Mouse (Mus musculus) megakaryocyte-erythroid progenitor cell, adult 5-6 weeks (primary cell): ENCODE data around the gene Foxi3. TPM values are rescaled to one million over a fixed set of nuclear protein-coding genes. Genes with fewer than 3 reads are reported as not detected.

Experiments
- ATAC-seq: replicated peaks from 2 replicates; pipeline ENCODE4 v1.8.0; 2016; ENCODE audit warnings: mild to moderate bottlenecking, inconsistent platforms; ENCODE audit not compliant: severe bottlenecking, poor library complexity, low FRiP score, low TSS enrichment
- total RNA-seq, 2 experiments: library from RNA; stranded (forward) in 1 of 2; stranded (reverse) in 1 of 2; fragments of 200-1000, 215-1000 nt in 1 of 2; fragments of >200 nt in 1 of 2; fragmentation: Nextera tagmentation in 1 of 2; gene quantifications; 2 replicates each; pipeline ENCODE4 v1.2.3; 2014 to 2017

Foxi3 gene
- total RNA-seq (2014; fragmentation: Nextera tagmentation) (not detected in 2 replicates), total RNA-seq (2017) (not detected in 2 replicates)

DNA sequence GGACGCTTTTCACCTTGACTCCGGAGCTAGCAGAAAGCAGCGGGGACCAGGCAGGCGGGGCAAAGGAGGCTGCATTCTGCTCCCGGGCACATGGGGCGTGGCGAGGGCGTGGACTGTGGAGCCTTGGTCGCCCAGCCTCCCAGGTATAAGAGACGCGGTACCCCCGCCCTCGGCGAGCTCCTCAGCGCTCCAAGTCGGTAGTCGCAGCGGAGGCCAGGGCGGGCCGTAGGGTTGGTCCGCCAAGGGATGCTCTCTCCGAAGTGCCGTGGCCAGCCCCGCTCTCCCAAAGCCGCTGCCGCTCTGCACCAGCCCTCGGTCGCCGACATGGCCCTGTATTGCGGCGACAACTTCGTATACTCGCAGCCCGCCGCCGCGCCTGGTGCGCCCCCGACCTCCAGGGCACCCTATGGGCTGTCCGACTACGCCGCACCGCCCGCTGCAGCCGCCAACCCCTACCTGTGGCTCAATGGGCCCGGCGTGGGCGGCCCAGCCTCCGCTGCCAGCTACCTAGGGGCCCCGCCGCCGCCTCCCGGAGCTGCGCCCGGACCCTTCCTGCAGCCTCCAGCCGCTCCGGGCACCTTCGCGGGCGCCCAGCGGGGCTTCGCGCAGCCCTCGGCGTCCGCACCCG lies at the start of gene Foxi3:
Gene Foxi3 (plus strand): TSS at position 247 of the 628 bp plus-strand sequence.
- peak; percentile 62 for ATAC-seq

GRCm38 (mm10) chr6:70909572-70909971 lies 46.8 kb upstream of the Foxi3 start:
- no peak for ATAC-seq

- no peak for ATAC-seq
Measured at GRCm38 (mm10) chr6:70910285-70910684, 46.0 kb upstream of the Foxi3 start.

GRCm38 (mm10) chr6:70911668-70912395 lies 44.5 kb upstream of the Foxi3 start:
- 0 out of 2 replicates have a peak, but pooled peaks have one; percentile 42 for ATAC-seq

DNA sequence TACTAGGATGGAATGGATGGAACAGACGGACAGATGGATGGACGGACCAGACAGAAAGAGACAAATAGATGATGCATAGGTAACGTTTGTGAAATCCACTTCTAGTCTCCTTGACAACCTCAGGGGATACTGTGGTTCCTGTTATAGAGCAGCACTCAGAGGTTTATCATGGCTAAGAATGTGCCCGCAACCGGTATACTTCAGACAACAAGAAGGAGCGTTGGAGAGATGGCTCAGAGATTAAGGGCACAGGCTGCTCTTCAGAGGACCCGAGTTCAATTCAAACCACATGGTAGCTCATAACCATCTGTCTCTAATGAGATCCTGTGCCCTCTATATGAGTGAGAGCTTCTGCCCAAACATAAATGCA lies 44.0 kb upstream of the Foxi3 start:
- ATAC-seq: no peak

- ATAC-seq: no peak
Measured at GRCm38 (mm10) chr6:70918827-70919226, 37.5 kb upstream of the Foxi3 start, which contains the start of gene Tex37. Gene Tex37 (minus strand): TSS chr6:70918927.

DNA sequence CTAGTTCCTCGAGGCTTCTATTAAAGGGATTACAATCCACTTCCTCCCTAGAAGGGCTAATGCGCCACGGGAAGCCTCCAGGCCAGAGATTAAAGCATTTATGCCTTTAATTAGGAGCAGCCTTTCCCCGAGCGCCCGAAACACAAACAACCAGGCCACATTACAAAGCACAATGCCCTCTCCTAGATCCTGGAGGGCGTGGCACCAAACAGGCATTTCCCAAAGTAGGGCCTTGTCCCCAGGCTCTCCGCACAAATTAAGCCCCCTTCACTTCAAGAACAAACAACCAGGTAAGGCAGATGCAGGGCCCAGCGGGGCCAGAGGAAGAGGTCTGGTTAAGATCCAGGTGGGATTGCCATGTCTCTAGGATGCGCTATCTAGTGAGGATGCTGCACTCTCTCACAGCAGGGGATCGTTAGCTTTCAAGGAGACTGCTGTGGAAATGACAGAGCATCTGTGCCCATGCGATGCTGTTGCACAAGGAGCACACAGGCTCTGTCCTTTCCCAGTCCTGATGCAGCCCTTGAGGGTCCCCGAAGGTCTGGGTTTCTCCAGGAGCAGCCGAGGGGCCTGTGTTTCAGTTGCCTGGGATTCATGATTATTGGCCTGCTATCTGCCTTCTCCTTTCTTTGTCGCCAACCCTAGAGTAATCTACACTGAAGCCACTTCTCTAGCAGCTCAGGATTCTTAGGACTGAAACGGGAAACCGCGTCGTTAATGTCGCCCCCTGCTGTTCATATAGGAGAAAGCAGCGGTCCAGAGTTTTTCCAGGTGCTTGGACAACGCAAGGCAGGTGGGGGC lies 34.9 kb upstream of the Foxi3 start:
- ATAC-seq: peak; percentile 66

GRCm38 (mm10) chr6:70931801-70932200 lies 24.5 kb upstream of the Foxi3 start:
- ATAC-seq: no peak

GRCm38 (mm10) chr6:70953274-70953673 lies 3.1 kb upstream of the Foxi3 start:
- no peak for ATAC-seq

DNA sequence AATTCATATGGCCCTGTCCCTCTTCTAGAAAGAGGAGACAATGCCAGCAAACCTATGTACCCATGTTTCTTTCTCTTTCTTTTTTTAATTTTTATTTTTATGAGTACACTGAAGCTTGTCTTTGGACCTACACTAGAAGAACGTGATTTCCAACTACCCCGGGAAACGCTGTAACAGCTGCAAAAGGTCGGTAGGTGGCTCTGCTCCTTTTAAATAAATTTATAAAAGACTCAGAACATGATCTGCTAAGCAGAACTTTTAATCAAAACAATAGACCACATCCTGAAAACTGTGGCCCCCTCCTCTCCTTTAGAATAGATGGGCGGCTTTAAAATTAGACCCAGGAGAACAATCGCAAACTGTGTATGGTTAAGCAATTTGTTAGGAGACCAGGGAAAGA lies 2.3 kb upstream of the Foxi3 start:
- ATAC-seq: no peak

- no peak for ATAC-seq
Measured at GRCm38 (mm10) chr6:70955291-70955800, 985 bp upstream of the Foxi3 start.

GRCm38 (mm10) chr6:70955841-70956240 lies 490 bp upstream of the Foxi3 start:
- no peak for ATAC-seq

- no peak for ATAC-seq
Measured at GRCm38 (mm10) chr6:70956936-70957335, 605 bp downstream of the Foxi3 start.

- ATAC-seq: no peak
Measured at GRCm38 (mm10) chr6:70957341-70957940, 1.1 kb downstream of the Foxi3 start.

GRCm38 (mm10) chr6:70964116-70964830 lies 7.9 kb downstream of the Foxi3 start:
- no peak for ATAC-seq

DNA sequence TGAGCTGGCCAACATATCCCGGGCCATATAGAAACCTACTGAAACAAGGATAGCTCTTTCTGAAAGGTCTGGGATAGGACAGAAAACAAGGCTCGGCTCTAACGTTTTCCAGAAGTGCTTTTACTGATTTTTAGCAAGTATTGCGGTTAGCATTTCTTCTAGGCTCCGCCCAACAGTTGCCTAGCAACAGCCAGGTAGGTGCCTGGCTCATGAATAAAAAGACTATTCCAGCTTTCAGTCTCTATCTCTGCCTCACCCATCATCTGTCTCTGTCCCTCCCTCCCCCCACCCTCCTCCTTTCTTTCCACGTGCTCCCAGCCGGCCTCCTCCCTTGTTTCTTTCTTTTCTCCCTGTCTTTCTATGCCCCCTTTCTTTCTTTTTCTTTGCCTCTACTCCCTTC lies 9.4 kb downstream of the Foxi3 start:
- ATAC-seq: no peak

- no peak for ATAC-seq
Measured at GRCm38 (mm10) chr6:70967422-70967821, 11.1 kb downstream of the Foxi3 start.

DNA sequence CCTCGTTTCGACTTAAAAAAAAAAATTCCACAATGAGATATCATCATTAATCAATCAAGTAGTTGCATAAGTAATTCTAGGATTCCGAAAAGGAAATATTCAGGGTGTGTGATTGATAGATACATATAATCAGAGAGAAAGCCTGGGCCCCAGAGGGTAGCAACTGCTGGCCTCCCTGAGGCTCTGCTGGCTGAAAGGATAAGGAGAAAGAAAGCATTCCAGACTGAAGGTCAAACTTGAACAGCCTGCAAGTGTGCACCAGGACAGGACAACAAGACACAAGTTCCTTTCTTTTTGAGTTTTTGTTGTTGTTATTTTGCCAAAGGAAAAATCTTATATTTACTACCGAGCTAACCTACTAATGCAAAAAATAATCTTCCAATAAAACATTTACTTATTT lies 12.0 kb downstream of the Foxi3 start:
- ATAC-seq: no peak

- ATAC-seq: no peak
Measured at GRCm38 (mm10) chr6:70973066-70973465, 16.7 kb downstream of the Foxi3 start.
